Mouse (Mus musculus) spleen, postnatal 4 days (tissue): ENCODE measurements around the gene Hook2.
A peak's percentile ranks its signal among the peaks of the same experiment; 100 is the strongest.

Experiments used
- DNase-seq, 2 experiments: peaks; one replicate each; pipeline ENCODE4 v3.0.0; 2022; ENCODE audit warnings: low spot score in 2 of 2

The Hook2 gene

DNA sequence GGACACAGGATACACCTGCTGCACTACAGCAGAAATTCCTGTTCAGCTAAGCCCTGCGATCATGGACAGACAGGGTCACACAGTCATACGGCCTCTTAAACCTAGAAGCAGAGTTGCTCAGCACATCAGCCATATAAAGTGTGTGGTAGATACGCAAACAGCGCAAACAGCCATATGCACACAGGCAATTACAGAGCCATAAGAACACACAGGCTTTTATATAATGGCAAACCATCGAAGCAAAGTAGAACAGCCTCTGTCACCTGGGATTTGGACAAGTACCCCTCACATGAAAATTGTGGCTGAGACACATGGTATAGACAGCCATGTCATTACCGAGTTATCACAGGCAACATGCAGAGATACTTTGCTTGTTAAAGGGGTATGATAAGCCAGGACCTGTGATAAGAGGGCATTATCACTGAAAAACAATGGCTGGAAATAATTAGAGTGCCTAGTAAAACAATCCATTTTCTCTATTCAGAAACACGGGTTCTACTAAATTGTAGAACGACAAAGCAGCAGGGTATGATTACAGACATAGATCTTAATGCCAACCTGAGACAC is 3.9 kb upstream of the Hook2 start:
- no peak for DNase-seq

DNA sequence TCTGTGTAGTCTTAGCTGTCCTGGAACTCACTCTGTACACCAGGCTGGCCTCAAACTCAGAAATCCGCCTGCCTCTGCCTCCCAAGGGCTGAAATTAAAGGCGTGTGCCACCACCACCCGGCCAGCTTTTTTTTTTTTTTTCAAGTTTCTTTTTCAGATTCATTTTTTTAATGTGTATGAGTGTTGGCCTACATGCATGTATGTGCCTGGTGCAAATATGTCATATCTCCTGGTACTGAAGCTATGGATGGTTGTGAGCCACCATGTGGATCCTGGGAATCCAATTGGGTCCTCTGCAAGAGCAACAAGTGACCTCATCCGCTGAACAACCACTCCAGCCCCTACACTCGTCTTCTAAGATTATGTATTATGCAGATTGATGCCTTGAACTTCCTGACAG is 3.0 kb upstream of the Hook2 start:
- DNase-seq, result no peak

- DNase-seq, result peak in 1 of 2 experiments; percentile 63
Observed at GRCm38 (mm10) chr8:84987903-84988302, 2.5 kb upstream of the Hook2 start.

GRCm38 (mm10) chr8:84989311-84989731 is 1.1 kb upstream of the Hook2 start:
- DNase-seq, result peak; percentile 45 to 69

GRCm38 (mm10) chr8:84989810-84990209 is 593 bp upstream of the Hook2 start:
- peak; percentile 95 to 98 for DNase-seq

DNA sequence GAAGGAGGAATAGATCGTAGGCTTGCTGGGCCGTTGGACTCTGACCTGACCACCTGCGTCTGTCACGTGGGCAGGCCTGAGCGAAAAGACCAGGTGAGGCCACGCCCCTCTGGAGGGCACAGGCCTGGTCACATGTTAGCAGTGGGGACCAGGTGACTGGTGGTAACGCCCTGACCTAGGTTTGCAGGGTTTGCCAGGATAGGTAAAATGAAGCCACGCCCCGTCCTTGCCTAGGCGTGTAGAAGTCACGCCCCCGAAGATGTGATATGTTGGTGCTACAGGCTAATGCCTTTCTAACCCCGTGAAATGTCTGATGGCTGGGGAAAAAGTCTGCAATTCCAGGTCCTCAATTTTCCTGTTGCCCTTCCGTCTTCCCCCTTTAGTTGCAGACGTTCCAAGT is 433 bp downstream of the Hook2 start:
- DNase-seq, result peak in 1 of 2 experiments; percentile 59

GRCm38 (mm10) chr8:84994375-84994774 is 4.0 kb downstream of the Hook2 start:
- DNase-seq, result peak in 1 of 2 experiments; percentile 53

- peak in 1 of 2 experiments; percentile 62 for DNase-seq
Observed at GRCm38 (mm10) chr8:84995680-84996079, 5.3 kb downstream of the Hook2 start.

DNA sequence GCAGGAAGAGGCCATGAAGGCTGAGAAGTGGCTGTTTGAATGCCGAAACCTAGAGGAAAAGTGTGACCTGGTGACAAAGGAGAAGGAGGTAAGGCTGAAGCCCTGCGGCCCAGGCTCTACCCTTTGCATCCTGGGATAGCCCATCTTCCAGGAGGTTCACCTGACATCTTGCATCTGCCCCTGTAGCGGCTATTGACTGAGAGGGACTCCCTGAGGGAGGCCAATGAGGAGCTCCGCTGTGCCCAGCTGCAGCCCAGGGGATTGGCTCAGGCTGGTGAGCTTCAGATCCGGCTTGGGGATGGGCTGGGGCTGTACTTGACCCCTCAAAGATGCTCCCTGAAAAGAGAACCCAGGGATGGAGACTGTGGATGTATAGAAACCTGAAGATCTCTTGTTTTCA is 6.6 kb downstream of the Hook2 start:
- DNase-seq, result peak in 1 of 2 experiments; percentile 59

GRCm38 (mm10) chr8:84997649-84998295 is 7.4 kb downstream of the Hook2 start:
- DNase-seq, result peak; percentile 90 to 98

DNA sequence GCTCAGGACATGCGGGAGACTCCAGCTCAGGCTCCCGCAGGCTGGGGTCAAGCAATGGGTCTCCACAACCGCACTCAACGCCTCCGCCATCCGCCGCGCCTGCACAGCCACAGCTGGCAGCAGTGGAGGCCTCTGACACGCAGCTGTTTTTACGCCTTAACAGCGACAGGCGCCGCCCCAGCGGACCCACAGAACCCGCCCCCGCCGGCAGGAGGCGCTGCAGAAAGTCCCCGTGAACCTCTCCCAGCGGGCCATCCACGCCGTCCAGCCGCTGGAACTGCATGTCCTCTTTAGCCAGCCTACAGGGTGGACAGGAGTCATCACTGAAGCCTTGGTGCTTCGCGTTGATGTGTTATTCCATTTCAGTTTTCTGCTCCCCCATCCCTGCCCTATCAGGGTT is 17.3 kb downstream of the Hook2 start:
- DNase-seq, result peak; percentile 66 to 88

GRCm38 (mm10) chr8:85011242-85011641 is 20.8 kb downstream of the Hook2 start:
- no peak for DNase-seq

- peak; percentile 65 to 83 for DNase-seq
Observed at GRCm38 (mm10) chr8:85013230-85013840, 22.9 kb downstream of the Hook2 start.

DNA sequence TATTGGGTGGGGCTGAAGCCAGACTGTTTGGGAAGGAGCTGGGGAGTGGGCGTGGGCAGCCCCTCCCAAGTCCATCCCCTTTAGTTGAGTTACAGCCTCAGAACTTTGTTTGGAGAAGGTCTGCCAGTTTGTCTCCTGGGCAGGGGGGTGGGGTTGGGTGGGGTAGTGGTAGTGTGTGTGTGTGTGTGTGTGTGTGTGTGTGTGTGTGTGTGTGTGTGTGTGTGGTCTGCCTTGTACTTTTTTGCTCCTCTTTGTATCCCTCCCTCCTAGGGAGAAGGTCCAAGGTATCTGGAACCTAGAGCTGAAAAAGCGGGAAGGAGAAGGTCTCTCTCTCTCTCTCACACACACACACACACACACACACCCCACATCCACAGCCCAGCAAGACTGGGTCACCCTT is 24.0 kb downstream of the Hook2 start, which contains the start of gene Best2:
Gene Best2 (minus strand): TSS at position 101 of the 400 bp plus-strand sequence.
- DNase-seq, result no peak

DNA sequence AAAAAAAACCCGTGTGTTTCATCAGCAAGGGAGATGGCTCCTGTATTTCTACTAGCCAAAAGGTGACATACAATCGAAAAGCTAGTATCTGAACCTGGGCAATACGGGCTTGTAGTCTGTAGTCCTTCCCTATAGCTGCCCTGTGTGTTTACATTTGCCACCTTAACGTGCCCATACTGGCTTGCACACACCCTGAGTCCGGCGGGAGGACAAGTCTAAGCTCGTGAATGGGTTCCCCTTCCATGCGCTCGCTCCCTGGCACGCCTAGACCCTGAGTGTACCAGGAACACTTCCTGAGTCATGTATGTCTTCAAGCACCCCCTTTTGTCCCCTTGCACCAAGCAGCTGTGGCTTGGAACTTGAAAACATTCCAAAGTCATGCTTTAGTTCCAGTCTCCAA is 26.3 kb downstream of the Hook2 start:
- DNase-seq, result peak in 1 of 2 experiments; percentile 56

DNA sequence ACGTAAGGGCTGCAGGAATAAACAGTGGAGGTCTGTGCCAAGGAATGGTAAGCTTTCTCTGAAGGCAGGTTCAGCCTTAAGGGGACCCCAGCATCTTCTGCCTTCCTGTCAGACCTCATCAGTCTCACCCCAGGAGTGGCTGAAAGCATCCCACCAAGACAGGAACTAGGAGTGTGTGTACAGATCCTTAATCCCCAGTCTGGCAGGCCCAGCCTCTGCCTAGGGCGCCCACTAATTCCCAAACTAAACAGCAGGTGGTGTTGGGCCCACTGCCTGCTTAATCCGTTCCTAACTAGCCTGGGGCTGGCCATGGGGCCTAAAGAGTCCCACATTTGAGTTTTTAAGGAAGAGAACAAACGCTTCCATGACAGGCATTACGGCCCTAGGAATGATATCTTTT is 26.8 kb downstream of the Hook2 start:
- DNase-seq, result peak in 1 of 2 experiments; percentile 58

- DNase-seq, result no peak
Observed at GRCm38 (mm10) chr8:85021514-85022055, 31.2 kb downstream of the Hook2 start.

DNA sequence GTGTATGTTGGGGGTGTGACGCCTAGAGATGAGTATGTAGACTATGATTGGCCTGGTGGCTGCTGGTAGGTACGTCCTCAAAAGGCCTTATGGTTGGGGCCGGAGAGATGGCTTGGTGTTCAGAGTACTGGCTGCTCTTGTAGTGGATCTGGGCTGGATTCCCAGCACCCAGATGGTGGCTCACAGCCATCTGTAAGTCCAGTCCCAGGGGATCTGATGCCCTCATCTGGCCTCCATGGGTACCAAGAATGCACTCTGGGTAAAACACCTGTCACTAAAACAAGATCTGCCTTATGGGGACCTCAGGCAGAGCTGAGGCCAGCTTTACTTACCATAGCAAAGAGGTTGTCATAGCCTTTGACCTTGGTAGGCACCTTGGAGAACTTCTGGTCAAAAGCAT is 33.4 kb downstream of the Hook2 start:
- DNase-seq, result no peak

- peak; percentile 76 to 88 for DNase-seq
Observed at GRCm38 (mm10) chr8:85025098-85025932, 34.9 kb downstream of the Hook2 start, which contains the start of gene Asna1. Gene Asna1, minus strand, starts transcription at chr8:85025281.

DNA sequence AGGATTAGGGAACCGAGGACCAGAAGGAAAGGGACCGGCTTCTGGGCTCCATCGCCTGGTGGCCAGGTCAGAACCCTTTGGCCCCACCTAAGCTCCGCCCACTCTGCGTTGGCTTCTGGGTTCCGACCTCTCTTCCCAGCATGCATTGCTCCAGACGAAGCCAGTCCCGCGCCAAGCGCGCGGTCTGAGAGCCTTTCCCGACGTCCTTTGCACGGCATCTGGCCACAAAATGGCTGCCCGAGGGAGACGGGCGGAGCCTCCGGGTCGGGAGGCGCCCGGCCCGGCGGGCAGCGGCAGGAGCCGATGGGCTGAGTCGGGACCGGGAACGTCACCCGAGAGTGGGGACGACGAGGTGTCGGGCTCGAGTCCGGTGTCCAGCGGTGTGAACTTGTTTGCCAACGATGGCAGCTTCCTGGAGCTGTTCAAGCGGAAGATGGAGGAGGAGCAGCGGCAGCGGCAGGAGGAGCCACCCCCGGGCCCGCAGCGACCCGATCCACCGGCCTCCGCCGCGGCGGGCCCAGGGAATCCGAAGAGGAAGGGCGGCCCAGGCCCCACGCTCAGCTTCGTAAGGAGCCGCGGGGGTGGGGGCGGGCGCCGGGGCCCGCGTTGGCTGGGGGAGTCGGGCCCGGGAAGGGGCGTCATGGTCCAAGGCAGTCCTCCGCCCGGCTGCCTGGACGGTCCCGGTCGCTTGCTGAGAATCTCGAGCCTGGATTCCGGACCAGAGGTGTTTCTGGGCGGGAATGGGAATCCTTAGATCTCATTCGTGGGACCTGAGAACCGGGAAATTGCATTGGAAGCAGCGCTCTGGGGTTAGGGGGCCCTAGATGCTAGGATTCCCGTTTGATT is 36.5 kb downstream of the Hook2 start, which contains the start of gene Trir:
Gene Trir (plus strand): TSS at position 154 of the 846 bp plus-strand sequence.
- DNase-seq, result peak; percentile 98 to 99

GRCm38 (mm10) chr8:85027516-85027855 is 37.1 kb downstream of the Hook2 start:
- peak in 1 of 2 experiments; percentile 38 for DNase-seq
